Mouse (Mus musculus) kidney, postnatal 0 days (tissue): ENCODE results near the gene Pcsk6. TPM values are rescaled to one million over a fixed set of nuclear protein-coding genes. Genes with fewer than 3 reads are reported as not detected.

Experiments
- ATAC-seq: fragments of 200-750 bp; cut with Nextera tagmentation; replicated peaks from 2 replicates; pipeline ENCODE4 v1.8.0; 2017; ENCODE audit warnings: low read depth, moderate number of reproducible peaks, moderate TSS enrichment, moderate library complexity; ENCODE audit not compliant: low FRiP score
- DNase-seq: peaks from one replicate; pipeline ENCODE4 v3.0.0-alpha.2; 2016; ENCODE audit warnings: low spot score
- H3K27ac ChIP-seq: fragments of 300-500 bp; sonication (generic); 2 replicates; pipeline ENCODE4 v1.5.1; 2014; ENCODE audit warnings: mild to moderate bottlenecking
- H3K27me3 ChIP-seq: fragments of 300-500 bp; sonication (generic); 2 replicates; pipeline ENCODE4 v1.6.1; 2014; ENCODE audit warnings: low read length, mixed read lengths; ENCODE audit not compliant: insufficient read depth
- H3K36me3 ChIP-seq: fragments of 300-500 bp; sonication (generic); 2 replicates; pipeline ENCODE4 v1.6.1; 2014; ENCODE audit warnings: low read length, mixed read lengths; ENCODE audit not compliant: insufficient read depth
- H3K4me1 ChIP-seq: fragments of 300-500 bp; sonication (generic); replicated peaks from 2 replicates; pipeline ENCODE4 v1.6.1; 2014; ENCODE audit warnings: antibody characterized with exemption, low read length, mixed read lengths; ENCODE audit not compliant: insufficient read depth
- H3K4me2 ChIP-seq: fragments of 300-500 bp; sonication (generic); 2 replicates; pipeline ENCODE4 v1.6.1; 2014; ENCODE audit warnings: mild to moderate bottlenecking, low read length, moderate library complexity, mixed read lengths
- H3K4me3 ChIP-seq: fragments of 300-500 bp; sonication (generic); replicated peaks from 2 replicates; pipeline ENCODE4 v1.5.1; 2014; ENCODE audit warnings: low read depth, low read length
- H3K9ac ChIP-seq: fragments of 300-500 bp; sonication (generic); 2 replicates; pipeline ENCODE4 v1.6.1; 2014; ENCODE audit warnings: low read depth, low read length
- H3K9me3 ChIP-seq: fragments of 300-500 bp; sonication (generic); replicated peaks from 2 replicates; pipeline ENCODE4 v1.6.1; 2016; ENCODE audit warnings: low read length, inconsistent platforms, mixed read lengths
- CTCF ChIP-seq: IDR thresholded peaks from 2 replicates; pipeline ENCODE4 v1.5.1; 2016; ENCODE audit warnings: antibody characterized with exemption, low read depth, mild to moderate bottlenecking, moderate library complexity
- WGBS: fragments of 180-500 bp; shearing (Covaris S2); extraction: QIAGEN DNeasy Blood & Tissue Kit; methylation state at CpG from one replicate; pipeline ENCODE4 v1.1.7; 2014; 5-methylcytosine and 5-hydroxymethylcytosine counted together
- polyA plus RNA-seq: library from polyadenylated mRNA; unstranded; fragments of >200 nt; fragmentation: Nextera tagmentation; extraction: Ambion mirVana; gene quantifications from 2 replicates; pipeline ENCODE4 v1.2.1, GENCODE M21; 2015

Gene Pcsk6
- polyA plus RNA-seq, 1 experiment from 2014 or later = 4.2 TPM

DNA sequence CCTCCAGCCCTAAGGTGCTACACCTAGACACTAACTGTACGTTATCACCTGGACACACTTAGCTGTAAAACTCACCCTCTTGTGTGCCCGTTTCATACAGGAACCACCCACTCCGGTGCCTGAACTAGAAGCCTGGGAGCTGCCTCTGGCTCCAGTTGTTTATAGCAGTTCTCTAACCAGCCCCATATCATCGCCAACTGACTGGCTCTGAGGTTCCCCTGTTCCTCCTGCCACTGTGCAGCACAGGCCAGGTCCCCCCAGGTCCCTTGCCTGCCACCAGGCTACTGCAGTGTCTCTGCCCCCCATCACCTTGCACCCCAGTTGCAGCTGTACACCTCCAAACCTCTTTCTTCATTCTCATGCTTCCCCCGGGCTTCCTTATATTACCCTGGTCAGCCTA is 8.7 kb downstream of the Pcsk6 start:
- Histone ChIP-seq H3K9me3 (no peaks in the 10 kb centered on the region), H3K9ac (no peak overlapping the region), H3K4me3 (no peak overlapping the region), H3K27ac (no peak overlapping the region), H3K36me3 (no peaks in the 10 kb centered on the region), H3K4me1 (no peaks in the 10 kb centered on the region), H3K4me2 (no peak overlapping the region), H3K27me3 (no peaks in the 10 kb centered on the region)
- DNase-seq = no peak
- 80% methylated on average over 5 of the region's 5 CpGs for WGBS
- no peak for TF ChIP-seq CTCF
- no peak for ATAC-seq

DNA sequence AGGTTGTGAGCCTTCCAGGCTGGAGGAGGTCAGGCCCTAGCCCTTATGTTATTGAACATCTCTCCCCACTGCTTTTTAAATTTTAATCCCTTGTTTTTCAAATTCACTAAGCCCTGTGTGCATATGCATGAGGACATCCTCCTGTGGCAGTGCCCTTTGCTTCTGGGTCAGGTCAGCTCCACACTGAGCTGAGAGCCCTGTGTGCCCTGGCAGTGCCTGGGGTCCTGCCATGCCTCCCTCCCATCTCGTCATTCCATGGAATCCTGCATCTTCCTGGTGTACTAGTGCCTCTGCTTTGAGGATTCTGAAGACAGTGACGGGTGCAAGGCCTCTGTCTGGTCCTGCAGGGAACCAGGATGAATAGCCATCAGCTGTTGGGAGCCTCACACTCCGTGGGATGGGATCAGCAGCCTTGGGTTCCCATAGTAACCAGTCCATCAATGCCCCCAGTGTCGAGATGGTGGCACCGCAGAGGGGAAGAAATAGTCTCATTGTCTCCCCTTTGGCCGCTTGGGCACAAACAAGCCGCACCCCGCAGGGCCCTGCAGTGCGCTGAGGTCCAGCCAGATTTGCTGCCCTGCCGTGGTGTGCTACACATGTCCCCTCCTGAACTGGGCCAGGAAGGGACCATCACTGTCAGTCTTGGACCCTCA is 9.5 kb downstream of the Pcsk6 start:
- 56% methylated on average over 10 of the region's 10 CpGs for WGBS
- H3K36me3 ChIP-seq = no peaks in the 10 kb centered on the region
- ATAC-seq (no peak), DNase-seq (no peak)
- H3K4me2 ChIP-seq = no peak overlapping the region
- no peak overlapping the region for H3K4me3 ChIP-seq
- TF ChIP-seq CTCF = no peak
- no peaks in the 10 kb centered on the region for H3K27me3 ChIP-seq
- no peaks in the 10 kb centered on the region for H3K4me1 ChIP-seq
- no peak overlapping the region for H3K27ac ChIP-seq
- no peak overlapping the region for H3K9ac ChIP-seq
- H3K9me3 ChIP-seq = no peaks in the 10 kb centered on the region

DNA sequence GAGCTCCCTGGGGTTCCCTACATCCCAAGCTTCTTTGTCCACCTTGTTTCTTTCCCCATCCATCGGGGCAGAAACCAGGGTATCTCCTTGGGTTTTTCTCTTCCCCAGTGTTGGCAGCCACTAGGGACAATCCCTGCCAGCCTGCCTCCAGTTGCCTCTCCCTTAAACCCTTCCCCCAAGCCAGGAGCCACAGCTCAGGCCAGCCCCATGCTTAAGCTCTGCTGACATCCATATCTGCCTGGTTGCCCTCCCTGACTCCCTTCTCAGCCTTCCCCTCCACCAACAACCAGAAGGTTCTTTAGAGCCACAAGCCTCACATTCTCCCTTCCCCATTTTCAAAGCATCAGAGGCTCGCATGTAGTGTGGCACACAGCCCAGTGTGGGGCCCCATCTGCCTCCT is 10.3 kb downstream of the Pcsk6 start:
- no peak for ATAC-seq

GRCm38 (mm10) chr7:65873176-65873845 is 11.8 kb downstream of the Pcsk6 start:
- DNase-seq (no peak), ATAC-seq (no peak)
- H3K4me3 ChIP-seq = no peak overlapping the region
- H3K4me2 ChIP-seq = no peak overlapping the region
- 88% methylated on average over 6 of the region's 6 CpGs for WGBS
- no peaks in the 10 kb centered on the region for H3K4me1 ChIP-seq
- no peaks in the 10 kb centered on the region for H3K36me3 ChIP-seq
- no peak overlapping the region for H3K27ac ChIP-seq
- TF ChIP-seq CTCF = no peak
- no peaks in the 10 kb centered on the region for H3K9me3 ChIP-seq
- H3K27me3 ChIP-seq = no peaks in the 10 kb centered on the region
- H3K9ac ChIP-seq = no peak overlapping the region

More for the DNA sequence above, 10.3 kb downstream of the Pcsk6 start:
- Histone ChIP-seq H3K27ac (no peak overlapping the region), H3K4me1 (no peaks in the 10 kb centered on the region), H3K9me3 (no peaks in the 10 kb centered on the region), H3K36me3 (no peaks in the 10 kb centered on the region), H3K4me2 (no peak overlapping the region), H3K9ac (no peak overlapping the region), H3K4me3 (no peak overlapping the region), H3K27me3 (no peaks in the 10 kb centered on the region)
- no peak for DNase-seq
- TF ChIP-seq CTCF = no peak
- WGBS = 86% methylated on average over 2 of the region's 2 CpGs

GRCm38 (mm10) chr7:65873902-65874301 is 12.4 kb downstream of the Pcsk6 start:
- H3K4me3 ChIP-seq = no peak overlapping the region

GRCm38 (mm10) chr7:65876596-65876995 is 15.1 kb downstream of the Pcsk6 start:
- Histone ChIP-seq H3K27ac (no peak overlapping the region), H3K4me3 (no peak overlapping the region), H3K9me3 (no peaks in the 10 kb centered on the region), H3K9ac (no peak overlapping the region), H3K4me1 (no peaks in the 10 kb centered on the region), H3K4me2 (no peak overlapping the region), H3K36me3 (no peaks in the 10 kb centered on the region), H3K27me3 (no peaks in the 10 kb centered on the region)
- WGBS = 73% methylated on average over 3 of the region's 3 CpGs
- ATAC-seq (no peak), DNase-seq (no peak)
- TF ChIP-seq CTCF = no peak

More at GRCm38 (mm10) chr7:65873902-65874301, 12.4 kb downstream of the Pcsk6 start:
- 88% methylated on average over 2 of the region's 2 CpGs for WGBS
- no peak for DNase-seq
- H3K9me3 ChIP-seq = no peaks in the 10 kb centered on the region
- H3K36me3 ChIP-seq = no peaks in the 10 kb centered on the region
- no peaks in the 10 kb centered on the region for H3K27me3 ChIP-seq
- no peak overlapping the region for H3K4me2 ChIP-seq
- H3K27ac ChIP-seq = no peak overlapping the region
- TF ChIP-seq CTCF = no peak
- H3K4me1 ChIP-seq = no peaks in the 10 kb centered on the region
- H3K9ac ChIP-seq = no peak overlapping the region
- no peak for ATAC-seq
